Mouse (Mus musculus): ENCODE measurements at regions not wholly inside any gene's neighbourhood (a gene's known extent, or its start where the extent isn't known, plus 50 kb on each side); places are given as distances from the start of the nearest gene placed in this dataset.
"Not testable (repeated sequence)": the region's sequence is repeated elsewhere in the genome, so short reads cannot be mapped to it uniquely, and the experiment has no call there.

- no peak overlapping the region for H3K4me3 ChIP-seq (ENCODE audit: control insufficient read depth, low read depth, low read length)
- H3K4me1 ChIP-seq (ENCODE audit: control insufficient read depth, insufficient read depth, low read length) = no peaks in the 10 kb centered on the region
- H3K27me3 ChIP-seq (ENCODE audit: control insufficient read depth, insufficient read depth, low read length) = no peaks in the 10 kb centered on the region
- no peak for TF ChIP-seq POLR2A (IDR thresholded peaks at IDR 0.05; ENCODE audit: control insufficient read depth, low read depth, low read length)
- no peak overlapping the region for H3K27ac ChIP-seq (ENCODE audit: control insufficient read depth, insufficient read depth, low read depth, low read length)
- H3K36me3 ChIP-seq (ENCODE audit: control insufficient read depth, insufficient read depth, low read length) = no peaks in the 10 kb centered on the region
Measured at GRCm38 (mm10) chr2:55231841-55232240, 203.9 kb upstream of the Kcnj3 start.

- TF ChIP-seq POLR2A (IDR thresholded peaks at IDR 0.05; ENCODE audit: control insufficient read depth, low read depth, low read length) = no peak
- no peak for TF ChIP-seq CTCF (IDR thresholded peaks at IDR 0.05; ENCODE audit: control insufficient read depth, insufficient read depth, insufficient replicate concordance, low read depth, low read length)
- no peaks in the 10 kb centered on the region for H3K4me1 ChIP-seq (ENCODE audit: control insufficient read depth, insufficient read depth, low read length)
- no peaks in the 10 kb centered on the region for H3K36me3 ChIP-seq (ENCODE audit: control insufficient read depth, insufficient read depth, low read length)
- no peak overlapping the region for H3K4me3 ChIP-seq (ENCODE audit: control insufficient read depth, low read depth, low read length)
- H3K27me3 ChIP-seq (ENCODE audit: control insufficient read depth, insufficient read depth, low read length) = no peaks in the 10 kb centered on the region
- no peak overlapping the region for H3K27ac ChIP-seq (ENCODE audit: control insufficient read depth, insufficient read depth, low read depth, low read length)
Measured at GRCm38 (mm10) chr2:55253134-55253533, 182.6 kb upstream of the Kcnj3 start.

- H3K36me3 ChIP-seq (ENCODE audit: control insufficient read depth, insufficient read depth, low read length) = no peaks in the 10 kb centered on the region
- no peaks in the 10 kb centered on the region for H3K4me1 ChIP-seq (ENCODE audit: control insufficient read depth, insufficient read depth, low read length)
- H3K27me3 ChIP-seq (ENCODE audit: control insufficient read depth, insufficient read depth, low read length) = no peaks in the 10 kb centered on the region
- TF ChIP-seq POLR2A (IDR thresholded peaks at IDR 0.05; ENCODE audit: control insufficient read depth, low read depth, low read length) = no peak
- no peak for TF ChIP-seq CTCF (IDR thresholded peaks at IDR 0.05; ENCODE audit: control insufficient read depth, insufficient read depth, insufficient replicate concordance, low read depth, low read length)
- H3K4me3 ChIP-seq (ENCODE audit: control insufficient read depth, low read depth, low read length) = no peak overlapping the region
- no peak overlapping the region for H3K27ac ChIP-seq (ENCODE audit: control insufficient read depth, insufficient read depth, low read depth, low read length)
Measured at GRCm38 (mm10) chr2:55262721-55263278, 173.0 kb upstream of the Kcnj3 start.

GRCm38 (mm10) chr2:55263847-55264449 lies 171.8 kb upstream of the Kcnj3 start:
- Histone ChIP-seq H3K27ac (ENCODE audit: control insufficient read depth, insufficient read depth, low read depth, low read length) (no peak overlapping the region), H3K27me3 (ENCODE audit: control insufficient read depth, insufficient read depth, low read length) (no peaks in the 10 kb centered on the region), H3K36me3 (ENCODE audit: control insufficient read depth, insufficient read depth, low read length) (no peaks in the 10 kb centered on the region), H3K4me3 (ENCODE audit: control insufficient read depth, low read depth, low read length) (no peak overlapping the region), H3K4me1 (ENCODE audit: control insufficient read depth, insufficient read depth, low read length) (no peaks in the 10 kb centered on the region)
- no peak for TF ChIP-seq CTCF (IDR thresholded peaks at IDR 0.05; ENCODE audit: control insufficient read depth, insufficient read depth, insufficient replicate concordance, low read depth, low read length)
- no peak for TF ChIP-seq POLR2A (IDR thresholded peaks at IDR 0.05; ENCODE audit: control insufficient read depth, low read depth, low read length)

- no peaks in the 10 kb centered on the region for H3K4me1 ChIP-seq (ENCODE audit: control insufficient read depth, insufficient read depth, low read length)
- no peak for TF ChIP-seq POLR2A (IDR thresholded peaks at IDR 0.05; ENCODE audit: control insufficient read depth, low read depth, low read length)
- TF ChIP-seq CTCF (IDR thresholded peaks at IDR 0.05; ENCODE audit: control insufficient read depth, insufficient read depth, insufficient replicate concordance, low read depth, low read length) = peak; percentile 16; the same call in 1 of the 2 replicates
- H3K36me3 ChIP-seq (ENCODE audit: control insufficient read depth, insufficient read depth, low read length) = no peaks in the 10 kb centered on the region
- H3K27ac ChIP-seq (ENCODE audit: control insufficient read depth, insufficient read depth, low read depth, low read length) = no peak overlapping the region
- H3K4me3 ChIP-seq (ENCODE audit: control insufficient read depth, low read depth, low read length) = no peak overlapping the region
- no peaks in the 10 kb centered on the region for H3K27me3 ChIP-seq (ENCODE audit: control insufficient read depth, insufficient read depth, low read length)
Measured at GRCm38 (mm10) chr2:55306387-55306786, 129.4 kb upstream of the Kcnj3 start.

- Histone ChIP-seq H3K4me3 (ENCODE audit: control insufficient read depth, low read depth, low read length) (no peak overlapping the region), H3K4me1 (ENCODE audit: control insufficient read depth, insufficient read depth, low read length) (no peaks in the 10 kb centered on the region), H3K36me3 (ENCODE audit: control insufficient read depth, insufficient read depth, low read length) (no peaks in the 10 kb centered on the region), H3K27me3 (ENCODE audit: control insufficient read depth, insufficient read depth, low read length) (no peaks in the 10 kb centered on the region), H3K27ac (ENCODE audit: control insufficient read depth, insufficient read depth, low read depth, low read length) (no peak overlapping the region)
- no peak for TF ChIP-seq CTCF (IDR thresholded peaks at IDR 0.05; ENCODE audit: control insufficient read depth, insufficient read depth, insufficient replicate concordance, low read depth, low read length)
- TF ChIP-seq POLR2A (IDR thresholded peaks at IDR 0.05; ENCODE audit: control insufficient read depth, low read depth, low read length) = no peak
Measured at GRCm38 (mm10) chr2:55315627-55316026, 120.1 kb upstream of the Kcnj3 start.

- not testable (repeated sequence) for H3K4me1 ChIP-seq (ENCODE audit: control insufficient read depth, insufficient read depth, low read length); H3K27ac ChIP-seq (ENCODE audit: control insufficient read depth, insufficient read depth, low read depth, low read length); H3K36me3 ChIP-seq (ENCODE audit: control insufficient read depth, insufficient read depth, low read length); H3K27me3 ChIP-seq (ENCODE audit: control insufficient read depth, insufficient read depth, low read length); H3K4me3 ChIP-seq (ENCODE audit: control insufficient read depth, low read depth, low read length)
Measured at GRCm38 (mm10) chr2:55354061-55354460, 81.7 kb upstream of the Kcnj3 start.

Data from testis, adult 2 months (tissue).